Mouse (Mus musculus) gastrocnemius, postnatal 10 days (tissue): Measurements from ENCODE around the gene Lgsn. TPM values are rescaled to one million over a fixed set of nuclear protein-coding genes. Genes with fewer than 3 reads are reported as not detected.
A peak's percentile ranks its signal among the peaks of the same experiment; 100 is the strongest.

ENCODE experiments used
- DNase-seq: peaks from one replicate; pipeline ENCODE4 v3.0.0; 2021; ENCODE audit warnings: mixed read lengths
- long read RNA-seq, 2 experiments: library from polyadenylated mRNA; stranded (forward); transcript quantifications; one replicate each; pipeline ENCODE4 v2.0.0; 2021
- total RNA-seq, 2 experiments: library from RNA; stranded (reverse); gene quantifications; 2 replicates each; pipeline ENCODE4 v1.2.3; 2021

The Lgsn gene
- total RNA-seq = not detected
- long read RNA-seq, experiment 1 = 0 reads
- long read RNA-seq, experiment 2 = 0 reads

DNA sequence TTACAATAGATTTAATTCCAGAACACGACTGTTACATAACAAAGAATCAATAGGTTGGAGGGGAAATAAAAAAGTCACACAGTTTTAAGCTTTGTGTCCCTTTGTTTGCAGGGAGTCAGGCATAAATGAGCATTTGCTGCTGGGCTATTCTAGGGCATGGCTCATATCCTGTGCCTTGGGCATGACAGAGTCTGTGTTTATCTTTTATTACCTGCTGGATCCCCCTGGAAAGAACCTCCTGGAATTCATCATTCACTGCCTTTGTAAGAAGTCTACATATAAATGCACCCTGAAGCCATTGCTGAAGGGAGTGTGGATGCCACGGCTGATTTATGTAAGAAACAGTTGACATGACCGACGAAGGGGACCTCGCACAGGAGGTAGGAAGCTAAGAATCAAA lies at the start of gene Lgsn:
Gene Lgsn (plus strand): TSS at position 301 of the 400 bp plus-strand sequence.
- DNase-seq = no peak

DNA sequence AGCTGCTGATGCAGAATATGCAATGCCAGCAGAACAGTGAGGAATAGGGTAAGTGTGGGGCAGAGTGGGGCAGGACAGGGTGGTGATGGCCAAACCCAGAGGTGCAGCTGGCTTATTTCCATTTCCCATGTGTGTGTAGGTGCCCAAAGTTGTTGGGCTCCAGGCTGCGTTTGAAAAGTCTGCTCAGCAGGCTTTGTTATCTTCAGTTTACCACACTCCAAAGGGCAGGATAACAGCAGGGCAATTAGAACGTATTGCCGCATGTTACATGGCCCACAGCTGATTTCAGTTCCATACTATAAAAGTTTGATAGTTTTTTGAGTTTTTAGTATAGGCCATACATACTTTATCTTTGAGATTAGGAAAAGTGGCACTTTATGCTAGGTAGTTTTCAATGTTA lies 37.8 kb upstream of the Lgsn start:
- no peak for DNase-seq

DNA sequence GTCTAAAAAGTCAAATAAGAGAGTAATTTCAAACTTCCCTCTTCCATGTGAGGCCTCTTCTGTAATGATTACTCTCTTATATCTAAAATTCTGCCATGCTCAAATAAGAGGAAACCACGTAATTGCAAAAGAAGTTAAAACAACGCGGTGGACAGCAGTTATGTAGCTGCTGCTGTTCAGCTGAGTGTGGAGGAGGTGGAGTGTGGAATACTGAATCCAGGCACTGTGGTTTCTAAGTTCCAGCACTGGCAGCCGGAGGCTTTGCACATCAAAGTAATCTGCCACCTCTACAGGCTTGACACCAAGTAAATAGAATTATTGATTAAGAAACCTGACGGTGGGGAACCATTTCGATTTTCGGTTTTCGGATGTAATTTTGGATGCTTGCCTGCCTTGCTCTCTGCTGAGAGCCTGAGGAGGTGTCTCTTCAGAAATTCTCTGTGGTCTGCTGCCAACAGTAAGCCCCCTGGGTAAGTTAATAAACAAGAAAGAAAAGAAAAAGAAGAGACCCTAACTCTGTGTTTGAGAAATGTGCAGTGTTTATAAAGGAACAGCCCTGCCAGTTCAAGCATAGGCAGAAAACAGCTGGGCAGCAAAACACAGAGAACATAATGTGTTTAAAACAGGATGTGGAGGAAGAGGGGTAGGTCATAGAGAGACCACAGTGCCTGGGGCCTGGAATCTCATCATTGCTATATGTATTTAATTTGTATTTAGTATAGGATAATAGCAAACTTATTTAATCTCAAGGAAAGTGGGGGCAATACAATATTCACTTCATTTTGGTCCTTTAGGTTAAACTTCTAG lies 33.7 kb upstream of the Lgsn start:
- DNase-seq = no peak

DNA sequence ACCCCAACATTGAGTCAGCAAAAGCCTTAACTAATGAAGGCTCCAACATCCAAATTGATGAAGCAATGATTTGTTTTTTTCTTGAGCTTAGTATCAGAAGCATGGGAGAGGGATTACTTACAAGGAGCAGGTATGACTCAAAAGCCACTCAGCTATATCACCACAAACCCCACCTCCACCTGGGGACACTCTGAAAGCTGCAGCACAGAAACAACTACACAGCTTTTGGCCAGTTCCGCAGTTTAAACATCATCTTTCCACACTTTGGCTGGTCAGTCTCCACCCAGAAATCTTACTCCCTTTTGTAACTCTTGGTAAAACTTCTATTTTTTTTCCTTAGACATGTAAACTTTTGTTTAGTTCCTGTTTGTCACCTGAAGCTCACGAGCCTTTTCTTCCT lies 32.6 kb upstream of the Lgsn start:
- no peak for DNase-seq

GRCm38 (mm10) chr1:31149671-31150070 lies 26.5 kb upstream of the Lgsn start:
- DNase-seq = no peak

DNA sequence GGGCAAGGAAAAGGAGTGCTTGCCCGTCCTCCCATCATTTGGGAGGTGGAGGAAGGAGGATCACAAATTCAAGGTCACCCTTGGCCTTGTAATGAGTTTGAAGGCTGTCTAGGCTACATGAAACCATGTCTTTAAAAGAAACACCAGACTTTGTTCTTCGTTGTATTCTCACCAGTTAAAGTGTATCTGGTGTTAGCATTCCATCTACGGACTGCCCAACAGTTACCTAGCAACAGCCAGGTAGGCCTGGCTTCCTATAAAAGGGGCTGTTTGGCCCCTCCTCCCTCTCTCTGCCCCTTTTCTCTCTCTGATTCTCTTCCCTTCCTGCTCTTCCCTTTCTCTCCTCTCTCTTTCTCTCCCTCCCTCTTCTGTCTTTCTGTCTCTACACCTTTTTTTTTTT lies 25.7 kb upstream of the Lgsn start:
- no peak for DNase-seq

- no peak for DNase-seq
Observed at GRCm38 (mm10) chr1:31152799-31153426, 23.3 kb upstream of the Lgsn start.

- DNase-seq = peak; percentile 22
Observed at GRCm38 (mm10) chr1:31153793-31154349, 22.3 kb upstream of the Lgsn start.

DNA sequence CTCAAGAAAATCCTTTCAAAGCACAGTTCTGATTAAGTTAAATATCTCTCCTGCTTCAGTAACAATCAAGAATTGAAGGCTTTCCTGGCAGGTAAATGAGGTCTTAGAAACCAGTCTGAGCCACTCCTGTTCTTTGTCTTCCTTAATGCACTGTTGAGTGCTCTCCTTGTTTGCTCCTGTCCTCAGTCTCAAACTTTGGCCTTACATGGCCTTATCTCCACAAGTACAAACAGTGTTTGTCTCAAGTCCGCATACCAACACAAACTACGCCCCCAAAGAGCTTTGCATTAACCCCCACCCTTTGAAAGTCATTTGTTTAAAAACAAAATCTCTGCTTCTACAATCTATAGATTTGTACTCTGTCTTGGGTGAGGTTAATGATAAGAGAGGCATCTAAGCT lies 20.0 kb upstream of the Lgsn start:
- DNase-seq = no peak

DNA sequence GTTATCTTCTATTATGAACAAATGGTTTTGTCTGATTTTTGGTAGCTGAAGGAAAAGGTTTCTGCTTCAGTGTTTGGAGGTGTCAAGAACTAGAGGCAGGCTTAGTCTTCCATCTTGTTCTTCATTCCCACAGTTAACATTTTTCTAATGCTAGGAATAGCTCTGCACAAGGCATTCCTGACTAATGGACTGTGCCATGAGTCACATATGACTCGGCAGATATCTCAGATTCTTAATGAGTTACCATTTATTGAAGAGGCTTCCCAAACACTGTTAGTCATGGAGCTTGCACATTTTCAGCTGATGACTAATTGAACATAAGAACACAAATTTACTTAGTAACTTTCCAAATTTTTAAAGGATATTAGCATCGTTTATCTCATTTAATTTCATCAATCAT lies 19.3 kb upstream of the Lgsn start:
- no peak for DNase-seq

GRCm38 (mm10) chr1:31164527-31165189 lies 11.5 kb upstream of the Lgsn start:
- no peak for DNase-seq

DNA sequence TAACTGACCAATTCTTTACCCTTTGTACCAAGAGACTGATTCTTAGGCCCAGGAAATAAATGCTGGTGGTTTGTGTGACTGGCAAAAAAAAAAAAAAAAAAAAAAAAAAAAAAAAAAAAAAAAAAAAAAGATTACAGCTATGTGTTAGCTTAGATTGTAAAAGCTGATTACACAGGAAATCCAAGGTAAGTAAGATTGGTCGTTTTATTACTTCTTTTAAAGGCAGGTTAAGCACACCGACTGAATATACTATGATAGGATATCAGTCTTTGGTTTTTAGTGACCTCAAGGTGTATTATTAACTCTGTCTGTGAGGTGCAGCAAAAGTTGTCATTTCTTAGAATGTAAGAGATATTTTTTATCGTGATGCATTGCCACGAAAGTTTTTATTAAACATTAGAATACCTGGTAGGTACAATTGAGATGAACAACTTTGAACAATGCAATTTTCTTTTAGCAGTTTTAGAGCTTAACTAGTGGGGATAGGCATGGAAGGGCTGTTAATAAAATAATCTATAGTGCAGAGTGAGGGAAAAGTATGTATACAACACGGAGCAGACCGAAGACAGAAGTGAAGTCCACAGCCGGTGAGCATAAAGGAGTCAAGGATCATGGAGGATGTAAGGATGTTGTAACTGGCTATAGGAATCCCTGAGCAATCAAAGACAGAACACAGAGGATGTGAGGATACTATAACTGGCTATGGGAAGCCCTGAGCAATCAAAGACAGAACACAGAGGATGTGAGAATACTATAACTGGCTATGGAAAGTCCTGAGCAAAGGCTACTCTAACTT lies 10.7 kb upstream of the Lgsn start:
- no peak for DNase-seq

DNA sequence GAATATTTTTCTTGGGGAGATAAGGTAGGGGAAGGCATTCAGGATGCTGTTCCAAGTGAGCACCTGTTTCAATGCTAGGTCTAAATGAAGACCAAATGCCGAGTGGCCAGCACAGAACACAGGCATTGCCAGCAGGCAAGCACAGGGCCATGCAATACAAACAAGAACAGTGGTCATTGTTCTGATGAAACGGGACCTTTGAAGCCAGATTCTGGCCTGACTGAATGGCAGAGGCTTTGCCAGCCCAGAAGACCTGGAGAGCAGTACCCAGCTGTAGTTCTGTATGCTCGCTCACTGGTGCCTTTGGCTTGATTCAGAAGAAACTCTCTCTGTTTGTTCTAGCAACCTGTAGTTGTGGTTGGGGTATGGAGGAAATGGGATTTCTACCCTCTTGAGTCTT lies 800 bp upstream of the Lgsn start:
- DNase-seq = no peak

- DNase-seq = no peak
Observed at GRCm38 (mm10) chr1:31178264-31178663, 2.1 kb downstream of the Lgsn start.

DNA sequence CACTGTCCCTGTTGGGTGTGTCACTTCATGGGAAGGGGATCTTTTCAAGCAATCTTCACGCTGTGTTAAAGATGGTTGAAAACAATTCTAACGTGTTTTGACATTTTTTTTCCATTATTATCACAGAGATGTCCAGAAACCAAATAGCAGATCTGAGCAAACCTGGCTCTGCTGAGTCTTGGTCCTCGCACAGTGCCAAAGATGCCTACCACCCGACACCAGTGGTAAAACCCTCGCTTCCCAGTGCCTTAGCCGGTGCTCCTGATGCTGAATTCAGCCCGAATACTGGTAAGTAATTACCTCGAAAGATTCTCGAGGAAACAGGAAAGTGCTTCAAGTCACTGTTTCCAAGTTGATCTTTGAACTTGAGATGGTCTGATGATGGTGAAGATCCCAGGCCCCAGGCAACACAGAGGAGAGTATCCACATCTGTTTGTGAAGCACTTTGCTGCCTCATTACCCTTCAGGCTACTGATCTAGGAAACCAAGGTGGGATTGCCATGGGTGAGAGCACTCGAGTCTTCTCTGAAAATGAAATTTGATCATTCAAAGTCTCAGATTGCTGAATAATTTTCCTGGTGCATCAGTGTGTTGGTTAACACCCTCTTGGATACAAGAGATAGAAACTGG lies 14.2 kb downstream of the Lgsn start:
- no peak for DNase-seq

DNA sequence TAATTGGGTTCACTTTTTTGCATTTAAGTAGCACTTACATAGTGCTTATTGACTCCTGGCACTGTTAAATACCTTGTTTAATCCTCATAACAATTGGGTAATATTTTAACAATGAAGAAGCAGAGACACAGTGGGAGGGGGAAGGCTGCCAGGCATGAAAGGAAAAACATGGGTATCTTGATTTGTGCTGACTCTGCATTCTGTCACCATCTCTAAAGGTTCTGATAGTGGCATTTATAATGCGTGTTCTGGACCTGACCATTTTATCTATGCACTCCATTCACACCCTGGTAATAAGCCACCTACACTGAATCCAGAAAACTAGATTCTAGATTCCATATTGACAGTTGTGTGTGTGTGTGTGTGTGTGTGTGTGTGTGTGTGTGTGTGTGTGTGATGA lies 19.4 kb downstream of the Lgsn start:
- no peak for DNase-seq

- no peak for DNase-seq
Observed at GRCm38 (mm10) chr1:31196959-31197358, 20.8 kb downstream of the Lgsn start.

DNA sequence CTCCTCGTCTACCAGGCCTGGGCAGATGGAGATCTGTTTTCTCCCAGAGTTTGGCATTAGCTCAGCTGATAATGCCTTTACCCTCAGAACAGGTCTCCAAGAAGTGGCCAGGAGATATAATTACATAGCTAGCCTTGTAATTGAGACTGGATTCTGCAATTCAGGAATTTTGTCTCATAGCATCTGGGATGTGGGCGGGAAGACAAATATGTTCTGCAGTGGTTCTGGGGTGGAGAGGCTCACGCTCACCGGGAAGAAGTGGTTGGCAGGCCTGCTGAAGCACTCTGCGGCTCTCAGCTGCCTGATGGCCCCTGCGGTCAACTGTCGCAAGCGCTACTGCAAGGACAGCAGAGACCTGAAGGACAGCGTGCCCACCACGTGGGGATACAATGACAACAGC lies 27.6 kb downstream of the Lgsn start:
- no peak for DNase-seq

DNA sequence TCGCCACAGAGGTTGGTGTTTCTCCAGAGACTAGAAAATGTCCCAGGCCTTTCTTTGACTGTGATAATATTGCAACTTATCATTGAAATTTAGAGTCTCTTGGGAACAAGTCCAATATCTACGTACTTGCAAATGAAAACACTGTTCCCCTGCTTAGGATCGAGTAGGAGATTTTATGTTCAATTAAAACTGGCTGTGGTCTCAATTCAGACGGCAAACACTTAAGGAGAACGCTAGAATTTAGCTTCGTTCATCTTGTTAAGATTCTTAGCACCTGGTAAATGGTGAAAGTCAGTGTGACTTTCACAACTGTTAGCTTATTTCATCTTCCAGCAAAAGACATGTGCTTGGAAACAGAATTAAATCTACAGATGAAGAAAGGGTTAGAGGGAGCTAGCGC lies 29.1 kb downstream of the Lgsn start:
- DNase-seq = no peak

GRCm38 (mm10) chr1:31205770-31206169 lies 29.6 kb downstream of the Lgsn start:
- DNase-seq = no peak

- DNase-seq = peak; percentile 40
Observed at GRCm38 (mm10) chr1:31210144-31210543, 33.9 kb downstream of the Lgsn start.

DNA sequence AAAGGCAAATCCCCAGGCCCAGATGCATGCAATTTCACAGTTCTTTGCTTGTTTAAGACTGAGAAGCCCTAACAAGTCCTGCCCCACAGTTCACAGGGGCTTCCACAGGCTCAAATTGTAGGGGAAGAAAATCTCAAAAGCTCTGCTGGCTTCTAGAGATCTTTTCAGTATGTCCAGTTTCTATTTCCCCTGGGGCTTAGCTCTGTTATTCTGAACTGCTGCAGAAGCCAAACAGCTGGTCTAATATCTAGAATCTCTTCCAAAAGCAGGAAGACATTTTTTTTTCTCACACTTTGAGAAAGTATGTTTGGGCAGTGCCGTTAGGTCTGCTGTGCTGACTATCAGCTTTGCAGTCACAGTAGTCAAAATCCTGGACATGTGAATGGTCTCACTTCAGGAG lies 38.6 kb downstream of the Lgsn start:
- no peak for DNase-seq
